Mouse (Mus musculus): ENCODE measurements at regions not wholly inside any gene's neighbourhood (a gene's known extent, or its start where the extent isn't known, plus 50 kb on each side); places are given as distances from the start of the nearest gene placed in this dataset.

DNA sequence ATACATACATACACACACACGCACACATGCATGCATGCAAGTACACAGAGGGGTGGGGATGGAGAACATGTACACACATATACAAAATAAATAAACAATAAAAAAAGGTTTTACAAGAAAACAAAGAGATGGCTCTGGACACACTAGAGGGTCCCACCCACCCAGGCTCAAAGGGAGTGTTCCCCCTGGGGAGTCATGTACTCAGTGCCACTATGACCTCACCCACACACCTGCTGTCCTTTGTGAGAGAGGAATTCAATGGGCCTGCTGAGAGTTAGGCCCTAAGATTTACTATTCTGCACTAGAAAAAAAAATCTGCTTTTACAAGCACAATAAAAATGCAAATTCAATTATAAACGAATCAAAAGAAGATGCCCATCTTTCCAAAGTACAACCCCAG is 214.2 kb upstream of the Zdhhc25 start:
- ATAC-seq (replicated peaks; ENCODE audit: low FRiP score, low read depth) = no peak
- Histone ChIP-seq H3K27me3 (ENCODE audit: insufficient read depth, low read length) (no peaks in the 10 kb centered on the region), H3K36me3 (ENCODE audit: insufficient read depth, low read length) (no peaks in the 10 kb centered on the region), H3K9me3 (replicated peaks; ENCODE audit: low read length) (no peaks in the 10 kb centered on the region), H3K4me1 (replicated peaks; ENCODE audit: insufficient read depth, low read length) (no peaks in the 10 kb centered on the region), H3K9ac (ENCODE audit: low read depth, low read length) (no peak overlapping the region), H3K4me3 (replicated peaks; ENCODE audit: low read depth, low read length) (no peak overlapping the region), H3K27ac (no peak overlapping the region), H3K4me2 (ENCODE audit: low read length) (no peak overlapping the region)
- no peak for TF ChIP-seq CTCF (IDR thresholded peaks at IDR 0.05; ENCODE audit: low read depth)
- WGBS = 73% methylated on average over 2 of the region's 2 CpGs
- DNase-seq (ENCODE audit: low spot score) = no peak

DNA sequence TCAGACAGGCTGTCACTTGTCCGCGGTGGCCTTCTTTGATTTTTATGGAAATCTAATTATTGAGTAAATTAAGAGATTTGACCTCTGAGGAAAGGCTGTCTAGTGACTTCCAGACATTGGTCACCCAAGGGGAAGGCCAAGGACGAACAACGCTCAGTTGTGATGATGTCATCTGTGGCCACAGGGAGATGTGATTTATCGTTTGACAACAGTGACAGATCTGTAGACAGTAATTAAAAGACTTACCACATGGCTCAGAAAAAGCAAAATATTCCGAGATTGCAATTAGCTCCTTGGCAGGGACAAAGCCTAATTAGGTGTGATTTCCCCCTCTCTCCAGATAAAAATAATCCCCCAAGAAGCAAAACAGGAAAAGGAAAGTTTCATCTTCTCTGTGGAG is 213.4 kb upstream of the Zdhhc25 start:
- Histone ChIP-seq H3K4me2 (ENCODE audit: low read length) (no peak overlapping the region), H3K27me3 (ENCODE audit: insufficient read depth, low read length) (no peaks in the 10 kb centered on the region), H3K4me1 (replicated peaks; ENCODE audit: insufficient read depth, low read length) (no peaks in the 10 kb centered on the region), H3K9me3 (replicated peaks; ENCODE audit: low read length) (no peaks in the 10 kb centered on the region), H3K4me3 (replicated peaks; ENCODE audit: low read depth, low read length) (no peak overlapping the region), H3K36me3 (ENCODE audit: insufficient read depth, low read length) (no peaks in the 10 kb centered on the region), H3K27ac (no peak overlapping the region), H3K9ac (ENCODE audit: low read depth, low read length) (no peak overlapping the region)
- DNase-seq (ENCODE audit: low spot score) = no peak
- no peak for TF ChIP-seq CTCF (IDR thresholded peaks at IDR 0.05; ENCODE audit: low read depth)
- no peak for ATAC-seq (replicated peaks; ENCODE audit: low FRiP score, low read depth)
- WGBS = 81% methylated on average over 6 of the region's 6 CpGs

DNA sequence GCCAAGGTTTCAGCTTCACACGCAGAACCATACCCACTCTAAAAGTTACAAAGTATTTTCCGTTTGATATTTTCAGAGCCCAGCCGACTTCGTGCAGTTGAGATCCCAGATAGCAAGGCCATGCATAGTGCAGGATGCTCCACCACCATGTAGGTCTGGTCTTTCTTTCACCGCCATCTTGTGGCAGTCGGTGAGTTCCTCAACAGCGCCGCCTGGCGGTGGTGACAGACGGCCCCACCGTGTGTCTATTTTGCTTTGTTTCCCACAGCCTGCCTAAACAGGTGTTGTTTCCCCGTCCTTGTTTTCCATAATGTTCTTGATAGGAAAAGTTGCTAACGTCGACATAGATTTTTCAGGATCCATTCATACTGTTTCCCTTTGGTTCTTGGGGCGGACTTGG is 208.3 kb upstream of the Zdhhc25 start:
- Histone ChIP-seq H3K4me3 (replicated peaks; ENCODE audit: low read depth, low read length) (no peak overlapping the region), H3K9ac (ENCODE audit: low read depth, low read length) (no peak overlapping the region), H3K36me3 (ENCODE audit: insufficient read depth, low read length) (no peaks in the 10 kb centered on the region), H3K4me2 (ENCODE audit: low read length) (no peak overlapping the region), H3K4me1 (replicated peaks; ENCODE audit: insufficient read depth, low read length) (no peaks in the 10 kb centered on the region), H3K27me3 (ENCODE audit: insufficient read depth, low read length) (no peaks in the 10 kb centered on the region), H3K27ac (no peak overlapping the region), H3K9me3 (replicated peaks; ENCODE audit: low read length) (no peaks in the 10 kb centered on the region)
- DNase-seq (ENCODE audit: low spot score) (no peak), ATAC-seq (replicated peaks; ENCODE audit: low FRiP score, low read depth) (no peak)
- peak; percentile 8; the same call in 1 of the 2 replicates for TF ChIP-seq CTCF (IDR thresholded peaks at IDR 0.05; ENCODE audit: low read depth)
- 93% methylated on average over 15 of the region's 15 CpGs for WGBS

DNA sequence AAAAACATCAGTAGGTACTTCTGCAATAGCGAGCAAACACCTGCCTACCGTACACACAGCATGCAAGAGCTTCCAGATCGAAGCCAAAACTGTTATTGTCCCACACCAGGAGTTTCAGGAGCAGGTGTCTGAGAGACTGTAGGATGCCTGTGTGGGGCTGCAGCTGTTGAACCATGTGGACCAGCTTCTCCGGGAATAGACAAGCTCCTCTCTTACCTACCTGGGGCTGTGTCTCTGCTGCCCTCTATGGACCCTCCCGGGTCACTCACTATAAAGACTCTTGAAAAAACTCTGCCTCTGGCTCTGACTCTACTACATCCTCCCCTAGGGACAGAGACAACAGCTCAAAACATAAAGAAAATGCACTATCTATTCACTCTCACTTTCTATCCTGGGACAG is 201.0 kb upstream of the Zdhhc25 start:
- H3K27me3 ChIP-seq (ENCODE audit: insufficient read depth, low read length) = no peaks in the 10 kb centered on the region
- H3K4me1 ChIP-seq (replicated peaks; ENCODE audit: insufficient read depth, low read length) = no peaks in the 10 kb centered on the region
- no peak overlapping the region for H3K27ac ChIP-seq
- TF ChIP-seq CTCF (IDR thresholded peaks at IDR 0.05; ENCODE audit: low read depth) = peak; percentile 38; the same call in 1 of the 2 replicates
- H3K36me3 ChIP-seq (ENCODE audit: insufficient read depth, low read length) = no peaks in the 10 kb centered on the region
- 52% methylated on average over 5 of the region's 5 CpGs for WGBS
- H3K9ac ChIP-seq (ENCODE audit: low read depth, low read length) = no peak overlapping the region
- ATAC-seq (replicated peaks; ENCODE audit: low FRiP score, low read depth) (no peak), DNase-seq (ENCODE audit: low spot score) (peak; percentile 36)
- no peak overlapping the region for H3K4me3 ChIP-seq (replicated peaks; ENCODE audit: low read depth, low read length)
- no peak overlapping the region for H3K4me2 ChIP-seq (ENCODE audit: low read length)
- H3K9me3 ChIP-seq (replicated peaks; ENCODE audit: low read length) = no peaks in the 10 kb centered on the region

DNA sequence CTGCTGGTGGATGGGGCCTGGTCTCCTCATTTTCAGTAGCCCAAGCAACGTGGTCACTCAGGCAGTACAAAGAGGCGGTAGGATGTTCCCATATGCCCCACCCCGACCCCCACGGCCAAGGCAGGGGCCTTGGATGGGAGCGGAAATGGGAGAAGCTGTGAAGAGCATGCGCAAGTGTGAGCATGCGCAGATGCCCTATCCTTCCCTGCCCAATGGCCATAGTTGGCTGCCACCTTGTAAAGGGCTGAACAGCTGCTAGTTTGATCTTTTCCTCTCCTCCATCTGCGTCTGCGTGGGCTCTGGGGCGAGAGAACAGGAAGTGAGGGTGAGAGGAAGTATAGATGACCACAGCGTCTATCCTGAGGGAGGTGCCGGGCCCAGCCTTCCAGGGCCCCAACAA is 200.1 kb upstream of the Zdhhc25 start:
- Histone ChIP-seq H3K4me2 (ENCODE audit: low read length) (no peak overlapping the region), H3K36me3 (ENCODE audit: insufficient read depth, low read length) (no peaks in the 10 kb centered on the region), H3K9me3 (replicated peaks; ENCODE audit: low read length) (no peaks in the 10 kb centered on the region), H3K27ac (no peak overlapping the region), H3K9ac (ENCODE audit: low read depth, low read length) (no peak overlapping the region), H3K27me3 (ENCODE audit: insufficient read depth, low read length) (no peaks in the 10 kb centered on the region), H3K4me3 (replicated peaks; ENCODE audit: low read depth, low read length) (no peak overlapping the region), H3K4me1 (replicated peaks; ENCODE audit: insufficient read depth, low read length) (no peaks in the 10 kb centered on the region)
- no peak for TF ChIP-seq CTCF (IDR thresholded peaks at IDR 0.05; ENCODE audit: low read depth)
- ATAC-seq (replicated peaks; ENCODE audit: low FRiP score, low read depth) = no peak
- DNase-seq (ENCODE audit: low spot score) = no peak
- WGBS = 55% methylated on average over 12 of the region's 12 CpGs

DNA sequence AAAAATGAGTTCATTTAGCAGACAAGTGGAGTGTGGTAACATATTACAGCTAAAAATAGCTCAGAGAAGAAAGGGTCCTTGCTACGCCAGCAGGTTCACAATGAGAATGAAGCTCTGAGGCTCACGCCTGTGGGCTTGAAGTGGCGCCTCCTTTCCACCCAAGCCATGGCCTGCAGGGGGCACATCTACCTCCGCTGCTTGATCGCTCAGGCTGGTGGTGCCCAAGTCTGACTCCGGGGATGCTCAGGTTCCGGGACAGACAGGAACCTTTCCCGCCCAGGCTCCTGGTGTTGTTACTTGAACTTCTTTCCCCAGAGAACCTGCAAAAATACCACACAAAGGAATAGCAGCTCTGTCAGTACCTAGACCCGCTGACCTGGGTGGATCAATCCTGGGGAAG is 199.3 kb upstream of the Zdhhc25 start:
- no peaks in the 10 kb centered on the region for H3K27me3 ChIP-seq (ENCODE audit: insufficient read depth, low read length)
- H3K4me2 ChIP-seq (ENCODE audit: low read length) = no peak overlapping the region
- no peaks in the 10 kb centered on the region for H3K36me3 ChIP-seq (ENCODE audit: insufficient read depth, low read length)
- no peaks in the 10 kb centered on the region for H3K4me1 ChIP-seq (replicated peaks; ENCODE audit: insufficient read depth, low read length)
- H3K9ac ChIP-seq (ENCODE audit: low read depth, low read length) = no peak overlapping the region
- no peak overlapping the region for H3K4me3 ChIP-seq (replicated peaks; ENCODE audit: low read depth, low read length)
- ATAC-seq (replicated peaks; ENCODE audit: low FRiP score, low read depth) = no peak
- no peaks in the 10 kb centered on the region for H3K9me3 ChIP-seq (replicated peaks; ENCODE audit: low read length)
- no peak overlapping the region for H3K27ac ChIP-seq
- 61% methylated on average over 9 of the region's 9 CpGs for WGBS
- 0 out of 2 replicates have a peak, but pooled peaks have one; percentile 6 for TF ChIP-seq CTCF (IDR thresholded peaks at IDR 0.05; ENCODE audit: low read depth)
- DNase-seq (ENCODE audit: low spot score) = no peak
